Mouse (Mus musculus) brain, adult 2 months (tissue): ENCODE measurements around the gene Rdh8.

Source experiments
- DNase-seq: peaks from one replicate; pipeline ENCODE4 v3.0.0; 2011; ENCODE audit warnings: low read depth, low spot score

The Rdh8 gene

GRCm38 (mm10) chr9:20818236-20818635 lies at the start of gene Rdh8:
TSS of gene Rdh8 (plus strand) at chr9:20818503.
- DNase-seq = no peak

- DNase-seq = no peak
Observed at GRCm38 (mm10) chr9:20781286-20781685, 37.0 kb upstream of the Rdh8 start.

- no peak for DNase-seq
Observed at GRCm38 (mm10) chr9:20785055-20785454, 33.2 kb upstream of the Rdh8 start.

GRCm38 (mm10) chr9:20787992-20788391 lies 30.3 kb upstream of the Rdh8 start:
- DNase-seq = no peak

- no peak for DNase-seq
Observed at GRCm38 (mm10) chr9:20789651-20790050, 28.7 kb upstream of the Rdh8 start.

- no peak for DNase-seq
Observed at GRCm38 (mm10) chr9:20790345-20790744, 28.0 kb upstream of the Rdh8 start.

- peak; percentile 85 for DNase-seq
Observed at GRCm38 (mm10) chr9:20794108-20794806, 24.0 kb upstream of the Rdh8 start.

GRCm38 (mm10) chr9:20804266-20805158 lies 13.8 kb upstream of the Rdh8 start:
- peak; percentile 83 for DNase-seq

- no peak for DNase-seq
Observed at GRCm38 (mm10) chr9:20805159-20805495, 13.2 kb upstream of the Rdh8 start.

GRCm38 (mm10) chr9:20805706-20806105 lies 12.6 kb upstream of the Rdh8 start:
- DNase-seq = no peak

GRCm38 (mm10) chr9:20810271-20810670 lies 8.0 kb upstream of the Rdh8 start:
- peak; percentile 45 for DNase-seq

GRCm38 (mm10) chr9:20810773-20811172 lies 7.5 kb upstream of the Rdh8 start:
- no peak for DNase-seq

- peak; percentile 11 for DNase-seq
Observed at GRCm38 (mm10) chr9:20812537-20813271, 5.6 kb upstream of the Rdh8 start.

GRCm38 (mm10) chr9:20814521-20815272 lies 3.6 kb upstream of the Rdh8 start, which contains the start of gene Col5a3:
TSS of gene Col5a3 (minus strand) at chr9:20815067.
- DNase-seq = peak; percentile 53

- no peak for DNase-seq
Observed at GRCm38 (mm10) chr9:20820001-20820400, 1.7 kb downstream of the Rdh8 start.

- peak; percentile 76 for DNase-seq
Observed at GRCm38 (mm10) chr9:20822821-20823220, 4.5 kb downstream of the Rdh8 start.

- DNase-seq = no peak
Observed at GRCm38 (mm10) chr9:20825781-20826180, 7.5 kb downstream of the Rdh8 start.

GRCm38 (mm10) chr9:20828127-20828526 lies 9.8 kb downstream of the Rdh8 start:
- no peak for DNase-seq

- DNase-seq = peak; percentile 96
Observed at GRCm38 (mm10) chr9:20830901-20831643, 12.8 kb downstream of the Rdh8 start.

GRCm38 (mm10) chr9:20834881-20835280 lies 16.6 kb downstream of the Rdh8 start:
- DNase-seq = no peak
